Mouse (Mus musculus) midbrain, embryonic 13.5 days (tissue): ENCODE results near the gene Etfa. TPM values are rescaled to one million over a fixed set of nuclear protein-coding genes. Genes with fewer than 3 reads are reported as not detected.

Experiments
- ATAC-seq: fragments of 200-750 bp; cut with Nextera tagmentation; 2 replicates; pipeline ENCODE4 v1.8.0; 2017; ENCODE audit warnings: mild to moderate bottlenecking, moderate TSS enrichment, moderate library complexity
- H3K27ac ChIP-seq: fragments of 300-500 bp; sonication (generic); 2 replicates; pipeline ENCODE4 v1.5.1; 2015; ENCODE audit warnings: inconsistent platforms, mild to moderate bottlenecking, moderate library complexity
- H3K27me3 ChIP-seq: fragments of 300-500 bp; sonication (generic); 2 replicates; pipeline ENCODE4 v1.6.1; 2015; ENCODE audit warnings: mild to moderate bottlenecking, inconsistent platforms
- H3K36me3 ChIP-seq: fragments of 300-500 bp; sonication (generic); 2 replicates; pipeline ENCODE4 v1.6.1; 2015; ENCODE audit warnings: mild to moderate bottlenecking, inconsistent platforms
- H3K4me1 ChIP-seq: fragments of 300-500 bp; sonication (generic); replicated peaks from 2 replicates; pipeline ENCODE4 v1.6.1; 2015; ENCODE audit warnings: inconsistent platforms
- H3K4me2 ChIP-seq: fragments of 300-500 bp; sonication (generic); replicated peaks from 2 replicates; pipeline ENCODE4 v1.6.1; 2015; ENCODE audit warnings: moderate library complexity, mild to moderate bottlenecking, inconsistent platforms
- H3K4me3 ChIP-seq: fragments of 300-500 bp; sonication (generic); replicated peaks from 2 replicates; pipeline ENCODE4 v1.5.1; 2015; ENCODE audit warnings: mild to moderate bottlenecking, inconsistent platforms
- H3K9ac ChIP-seq: fragments of 300-500 bp; sonication (generic); replicated peaks from 2 replicates; pipeline ENCODE4 v1.6.1; 2015; ENCODE audit warnings: mild to moderate bottlenecking, inconsistent platforms
- H3K9me3 ChIP-seq: fragments of 300-500 bp; sonication (generic); 2 replicates; pipeline ENCODE4 v1.6.1; 2016; ENCODE audit warnings: mild to moderate bottlenecking, inconsistent platforms
- WGBS: fragments of 180-500 bp; shearing (Covaris S2); methylation state at CpG from one replicate; pipeline ENCODE4 v1.1.7; 2015; 5-methylcytosine and 5-hydroxymethylcytosine counted together
- polyA plus RNA-seq: library from polyadenylated mRNA; unstranded; fragments of >200 nt; fragmentation: Nextera tagmentation; extraction: Ambion mirVana; gene quantifications from 2 replicates; pipeline ENCODE4 v1.2.1, GENCODE M21; 2015

The Etfa gene
- polyA plus RNA-seq: 89.2 and 94.6 TPM in 2 replicates

GRCm38 (mm10) chr9:55512027-55512543 is at the start of gene Etfa:
Gene Etfa, minus strand, starts transcription at chr9:55512243.
- Histone ChIP-seq H3K4me3 (peak within 1 kb of the TSS; percentile 80), H3K36me3 (no peaks in the 10 kb centered on the region), H3K9me3 (no peaks in the 10 kb centered on the region), H3K9ac (peak within 1 kb of the TSS; percentile 81), H3K4me2 (peak within 1 kb of the TSS; percentile 83), H3K27me3 (peaks cover 19% of the 10 kb centered on the region), H3K27ac (peak within 1 kb of the TSS; percentile 76), H3K4me1 (peaks cover 10% of the 10 kb centered on the region; the same call in 1 of the 2 replicates)
- WGBS: under 1% methylated on average over 45 of the region's 47 CpGs
- peak; percentile 99 for ATAC-seq

- no peak overlapping the region for H3K4me3 ChIP-seq
- no peak overlapping the region for H3K4me2 ChIP-seq
- no peak for ATAC-seq
- H3K27ac ChIP-seq: no peak overlapping the region
- no peaks in the 10 kb centered on the region for H3K4me1 ChIP-seq
- no peak overlapping the region for H3K9ac ChIP-seq
- H3K27me3 ChIP-seq: 0 out of 2 replicates have a peak, but pooled peaks cover 3% of the 10 kb centered on the region
- no peaks in the 10 kb centered on the region for H3K36me3 ChIP-seq
- 95% methylated on average over 1 of the region's 1 CpGs for WGBS
- H3K9me3 ChIP-seq: no peaks in the 10 kb centered on the region
Observed at GRCm38 (mm10) chr9:55560960-55561359, 48.9 kb upstream of the Etfa start.

- WGBS: 86% methylated on average over 1 of the region's 1 CpGs
- H3K27ac ChIP-seq: no peak overlapping the region
- H3K9me3 ChIP-seq: no peaks in the 10 kb centered on the region
- H3K9ac ChIP-seq: no peak overlapping the region
- no peaks in the 10 kb centered on the region for H3K4me1 ChIP-seq
- no peak for ATAC-seq
- H3K36me3 ChIP-seq: no peaks in the 10 kb centered on the region; the same call in 1 of the 2 replicates
- no peak overlapping the region for H3K4me3 ChIP-seq
- peaks cover 15% of the 10 kb centered on the region for H3K27me3 ChIP-seq
- no peak overlapping the region for H3K4me2 ChIP-seq
Observed at GRCm38 (mm10) chr9:55554986-55555385, 42.9 kb upstream of the Etfa start.

GRCm38 (mm10) chr9:55549302-55549890 is 37.4 kb upstream of the Etfa start:
- no peaks in the 10 kb centered on the region for H3K9me3 ChIP-seq
- H3K27me3 ChIP-seq: peaks cover 70% of the 10 kb centered on the region
- peaks cover 19% of the 10 kb centered on the region for H3K4me1 ChIP-seq
- H3K36me3 ChIP-seq: no peaks in the 10 kb centered on the region; the same call in 1 of the 2 replicates
- no peak overlapping the region for H3K9ac ChIP-seq
- no peak overlapping the region for H3K4me3 ChIP-seq
- H3K4me2 ChIP-seq: no peak overlapping the region
- WGBS: 3% methylated on average over 16 of the region's 16 CpGs
- ATAC-seq: peak; percentile 57; the same call in 1 of the 2 replicates
- no peak overlapping the region for H3K27ac ChIP-seq

- no peak overlapping the region for H3K4me2 ChIP-seq
- no peak overlapping the region for H3K9ac ChIP-seq
- WGBS: 15% methylated on average over 3 of the region's 3 CpGs
- peaks cover 75% of the 10 kb centered on the region for H3K27me3 ChIP-seq
- no peaks in the 10 kb centered on the region; the same call in 1 of the 2 replicates for H3K36me3 ChIP-seq
- H3K4me3 ChIP-seq: no peak overlapping the region
- no peak for ATAC-seq
- no peaks in the 10 kb centered on the region for H3K9me3 ChIP-seq
- no peak overlapping the region for H3K27ac ChIP-seq
- peaks cover 25% of the 10 kb centered on the region for H3K4me1 ChIP-seq
Observed at GRCm38 (mm10) chr9:55548871-55549270, 36.8 kb upstream of the Etfa start.

GRCm38 (mm10) chr9:55546176-55547010 is 34.4 kb upstream of the Etfa start:
- Histone ChIP-seq H3K27ac (no peak overlapping the region), H3K27me3 (peaks cover 94% of the 10 kb centered on the region), H3K9me3 (no peaks in the 10 kb centered on the region), H3K36me3 (no peaks in the 10 kb centered on the region), H3K4me3 (peak overlapping the region; percentile 32), H3K4me1 (peaks cover 36% of the 10 kb centered on the region), H3K9ac (no peak overlapping the region), H3K4me2 (peak overlapping the region; percentile 44)
- 3% methylated on average over 63 of the region's 63 CpGs for WGBS
- peak; percentile 36 for ATAC-seq

GRCm38 (mm10) chr9:55545556-55546175 is 33.6 kb upstream of the Etfa start:
- H3K27ac ChIP-seq: no peak overlapping the region

GRCm38 (mm10) chr9:55544861-55545555 is 33.0 kb upstream of the Etfa start:
- H3K9me3 ChIP-seq: no peaks in the 10 kb centered on the region
- peaks cover 49% of the 10 kb centered on the region for H3K4me1 ChIP-seq
- H3K4me2 ChIP-seq: no peak overlapping the region
- ATAC-seq: no peak
- H3K27ac ChIP-seq: no peak overlapping the region
- H3K27me3 ChIP-seq: peaks cover 99% of the 10 kb centered on the region
- no peak overlapping the region for H3K4me3 ChIP-seq
- H3K36me3 ChIP-seq: no peaks in the 10 kb centered on the region
- WGBS: under 1% methylated on average over 30 of the region's 30 CpGs
- no peak overlapping the region for H3K9ac ChIP-seq

More at GRCm38 (mm10) chr9:55545556-55546175, 33.6 kb upstream of the Etfa start:
- no peak for ATAC-seq
- Histone ChIP-seq H3K4me1 (peaks cover 43% of the 10 kb centered on the region), H3K9me3 (no peaks in the 10 kb centered on the region), H3K36me3 (no peaks in the 10 kb centered on the region), H3K27me3 (peaks cover 98% of the 10 kb centered on the region), H3K9ac (no peak overlapping the region), H3K4me2 (peak overlapping the region; percentile 44; the same call in 1 of the 2 replicates), H3K4me3 (peak overlapping the region; percentile 32; the same call in 1 of the 2 replicates)
- 4% methylated on average over 41 of the region's 41 CpGs for whole genome bisulfite sequencing

- no peak for ATAC-seq
- Histone ChIP-seq H3K4me1 (peaks cover 49% of the 10 kb centered on the region), H3K36me3 (no peaks in the 10 kb centered on the region), H3K9ac (no peak overlapping the region), H3K27ac (no peak overlapping the region), H3K4me2 (peak overlapping the region; percentile 39), H3K9me3 (no peaks in the 10 kb centered on the region), H3K27me3 (peaks cover 99% of the 10 kb centered on the region), H3K4me3 (peak overlapping the region; percentile 21)
- under 1% methylated on average over 46 of the region's 46 CpGs for WGBS
Observed at GRCm38 (mm10) chr9:55543703-55544401, 31.8 kb upstream of the Etfa start.

GRCm38 (mm10) chr9:55543336-55543702 is 31.3 kb upstream of the Etfa start:
- 5% methylated on average over 8 of the region's 8 CpGs for WGBS
- peaks cover 99% of the 10 kb centered on the region for H3K27me3 ChIP-seq
- no peak overlapping the region; the same call in 1 of the 2 replicates for H3K4me3 ChIP-seq
- peaks cover 49% of the 10 kb centered on the region for H3K4me1 ChIP-seq
- H3K4me2 ChIP-seq: no peak overlapping the region
- no peak overlapping the region for H3K27ac ChIP-seq
- no peaks in the 10 kb centered on the region for H3K9me3 ChIP-seq
- H3K36me3 ChIP-seq: no peaks in the 10 kb centered on the region
- H3K9ac ChIP-seq: no peak overlapping the region
- no peak for ATAC-seq
